Mouse (Mus musculus): ENCODE data around the gene Ccdc159. TPM values are rescaled to one million over a fixed set of nuclear protein-coding genes. Genes with fewer than 3 reads are reported as not detected.

Ccdc159 gene
- polyA plus RNA-seq, 1 experiment from 2014 or later = 8.8 TPM

DNA sequence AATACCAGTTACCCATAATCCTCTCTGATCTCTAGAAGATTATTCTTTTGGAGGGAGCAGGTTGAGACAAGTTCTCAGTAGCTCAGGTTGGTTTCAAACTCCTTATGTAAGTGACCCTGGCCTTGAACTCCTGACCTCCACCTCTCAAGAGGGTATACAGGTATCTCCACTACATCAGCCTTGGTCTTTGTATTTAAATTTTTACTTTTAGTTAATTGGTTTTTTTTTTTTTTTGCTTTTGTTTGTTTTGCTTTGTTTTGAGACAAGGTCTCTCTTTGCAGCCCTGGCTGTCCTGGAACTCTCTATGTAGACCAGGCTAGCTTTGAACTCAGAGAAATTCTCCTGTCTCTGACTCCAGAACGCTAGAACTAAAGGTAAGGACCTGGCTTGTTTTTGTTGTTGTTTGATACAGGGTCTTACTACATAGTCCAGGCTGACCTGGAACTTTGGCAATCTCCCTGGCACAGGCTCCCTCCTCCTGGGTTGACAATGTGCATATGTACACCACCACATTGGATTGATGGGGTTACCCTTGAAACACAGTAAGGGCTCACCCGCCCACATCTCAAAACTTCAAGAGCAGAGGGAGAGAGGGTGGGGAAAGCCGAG, 3.7 kb upstream of the Ccdc159 start:
- no peak overlapping the region for H3K9ac ChIP-seq (replicated peaks)
- H3K4me2 ChIP-seq (replicated peaks) = no peak overlapping the region
- no peak overlapping the region for H3K4me3 ChIP-seq
- no peak overlapping the region for H3K27ac ChIP-seq (replicated peaks)
- H3K36me3 ChIP-seq = no peaks in the 10 kb centered on the region
- no peaks in the 10 kb centered on the region for H3K27me3 ChIP-seq
- no peak for ATAC-seq (replicated peaks)
- 79% methylated on average over 3 of the region's 3 CpGs for WGBS
- peaks cover 11% of the 10 kb centered on the region for H3K4me1 ChIP-seq
- no peaks in the 10 kb centered on the region for H3K9me3 ChIP-seq

DNA sequence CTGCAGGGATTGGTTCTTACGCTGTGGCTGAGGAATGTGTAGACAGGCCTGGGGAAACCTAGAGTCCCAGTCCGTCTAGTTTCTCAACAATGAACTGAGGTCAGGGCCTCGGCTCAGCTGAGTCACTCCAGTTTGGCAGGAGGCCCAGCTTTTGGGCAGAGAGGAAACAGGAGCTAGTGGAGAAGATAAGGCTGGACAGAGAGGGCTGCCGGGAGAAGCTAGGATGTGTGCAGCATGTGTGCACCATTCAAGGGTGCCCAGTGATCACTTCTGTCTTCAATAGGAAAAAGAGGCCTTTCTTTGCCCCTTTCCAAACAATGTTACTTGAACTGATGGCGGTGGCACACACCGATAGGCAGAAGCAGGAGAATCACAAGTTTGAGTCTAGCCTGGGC, 3.2 kb upstream of the Ccdc159 start:
- Histone ChIP-seq H3K9ac (replicated peaks) (no peak overlapping the region), H3K9me3 (no peaks in the 10 kb centered on the region), H3K27ac (replicated peaks) (no peak overlapping the region), H3K36me3 (no peaks in the 10 kb centered on the region), H3K27me3 (no peaks in the 10 kb centered on the region), H3K4me2 (replicated peaks) (no peak overlapping the region), H3K4me1 (peaks cover 11% of the 10 kb centered on the region), H3K4me3 (no peak overlapping the region)
- no peak for ATAC-seq (replicated peaks)
- WGBS = 75% methylated on average over 6 of the region's 6 CpGs

DNA sequence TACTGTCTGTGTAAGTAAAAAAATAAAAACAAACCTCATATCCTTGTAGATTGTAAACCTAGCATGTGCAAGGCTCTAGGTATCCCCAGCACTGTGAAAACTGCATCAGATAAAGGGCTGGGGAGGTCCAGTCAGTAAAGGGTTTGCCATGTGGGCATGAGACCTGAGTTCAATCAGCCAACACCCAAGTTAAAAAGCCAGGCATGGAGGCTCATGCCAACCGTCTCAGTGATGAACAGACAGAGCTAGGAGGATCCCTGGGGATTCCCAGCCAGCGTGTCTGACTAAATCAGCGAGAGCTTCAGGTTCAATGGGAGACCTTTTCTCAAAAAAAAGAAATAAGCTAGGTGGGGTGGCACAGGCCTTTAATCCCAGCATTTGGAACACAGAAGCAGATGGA, 2.2 kb upstream of the Ccdc159 start:
- peaks cover 11% of the 10 kb centered on the region for H3K4me1 ChIP-seq
- H3K9ac ChIP-seq (replicated peaks) = no peak overlapping the region
- no peak overlapping the region for H3K27ac ChIP-seq (replicated peaks)
- H3K4me3 ChIP-seq = no peak overlapping the region
- H3K27me3 ChIP-seq = no peaks in the 10 kb centered on the region
- WGBS = 88% methylated on average over 3 of the region's 3 CpGs
- H3K36me3 ChIP-seq = no peaks in the 10 kb centered on the region
- no peak overlapping the region for H3K4me2 ChIP-seq (replicated peaks)
- no peaks in the 10 kb centered on the region for H3K9me3 ChIP-seq
- no peak for ATAC-seq (replicated peaks)

DNA sequence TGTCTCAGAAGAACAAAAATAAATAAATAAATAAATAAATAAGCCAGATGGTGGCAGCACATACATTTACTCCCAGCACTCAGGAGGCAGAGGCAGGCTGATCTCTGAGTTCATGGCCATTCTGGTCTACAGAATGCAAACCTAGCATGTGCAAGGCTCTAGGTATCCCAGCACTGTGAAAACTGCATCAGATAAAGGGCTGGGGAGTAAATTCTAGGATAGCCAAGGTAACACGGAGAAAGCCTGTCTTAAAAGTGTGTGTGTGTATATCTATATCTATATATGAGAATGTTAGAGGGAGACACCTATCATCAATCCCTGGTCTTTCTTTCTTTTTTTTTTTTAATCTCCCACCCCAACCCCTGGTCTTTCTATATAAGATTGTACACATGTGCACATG, 1.8 kb upstream of the Ccdc159 start:
- Histone ChIP-seq H3K9ac (replicated peaks) (no peak overlapping the region), H3K27ac (replicated peaks) (no peak overlapping the region), H3K4me1 (peaks cover 11% of the 10 kb centered on the region), H3K9me3 (no peaks in the 10 kb centered on the region), H3K4me3 (no peak overlapping the region), H3K36me3 (no peaks in the 10 kb centered on the region), H3K27me3 (no peaks in the 10 kb centered on the region), H3K4me2 (replicated peaks) (no peak overlapping the region)
- 96% methylated on average over 1 of the region's 1 CpGs for WGBS
- no peak for ATAC-seq (replicated peaks)

DNA sequence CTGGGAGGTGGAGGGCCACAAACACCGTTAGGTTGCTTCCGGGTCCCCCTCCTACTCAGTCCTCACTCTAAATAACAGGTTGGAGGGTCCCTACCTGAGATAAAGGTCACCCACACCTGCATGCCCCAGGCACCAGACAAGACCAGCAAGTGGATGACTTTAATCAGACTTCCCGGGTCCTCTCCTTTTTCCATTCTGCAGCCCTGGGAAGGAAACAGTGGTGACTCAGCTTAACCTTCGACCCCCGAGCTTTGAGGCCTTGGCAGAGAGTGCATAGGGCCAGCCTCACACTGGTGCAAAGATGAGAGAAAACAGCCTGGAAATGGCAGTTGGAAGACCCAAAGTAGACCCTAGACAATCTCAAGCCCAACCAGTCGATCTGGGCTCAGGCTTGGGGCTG, 1.1 kb upstream of the Ccdc159 start:
- H3K27ac ChIP-seq (replicated peaks) = no peak overlapping the region
- H3K9ac ChIP-seq (replicated peaks) = peak overlapping the region; percentile 24; the same call in 1 of the 2 replicates
- peaks cover 11% of the 10 kb centered on the region for H3K4me1 ChIP-seq
- no peaks in the 10 kb centered on the region for H3K9me3 ChIP-seq
- H3K4me2 ChIP-seq (replicated peaks) = peak overlapping the region; percentile 69
- no peaks in the 10 kb centered on the region for H3K36me3 ChIP-seq
- H3K27me3 ChIP-seq = no peaks in the 10 kb centered on the region
- WGBS = 79% methylated on average over 6 of the region's 6 CpGs
- no peak for ATAC-seq (replicated peaks)
- H3K4me3 ChIP-seq = peak overlapping the region; percentile 54

DNA sequence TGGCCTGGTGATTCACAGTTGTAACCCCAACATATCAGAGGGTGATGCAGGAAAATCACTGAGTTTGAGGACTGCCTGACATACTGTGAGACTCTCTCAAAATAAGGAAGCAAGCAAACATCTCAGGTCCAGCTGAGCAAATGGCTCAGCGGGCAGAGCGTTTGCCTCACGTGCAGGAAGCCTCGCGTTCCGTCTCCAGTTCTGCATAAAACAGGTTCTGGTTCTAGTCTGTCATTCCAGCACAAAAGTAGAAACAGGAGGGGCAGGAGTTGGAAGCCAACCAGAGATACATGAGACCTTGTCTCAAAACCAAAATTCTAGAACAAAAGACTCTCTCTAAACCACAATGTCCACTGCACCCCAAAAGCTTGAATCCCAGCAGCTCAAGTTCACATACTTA, 487 bp upstream of the Ccdc159 start:
- Histone ChIP-seq H3K4me2 (replicated peaks) (peak overlapping the region; percentile 69), H3K27ac (replicated peaks) (peak overlapping the region; percentile 80), H3K9me3 (no peaks in the 10 kb centered on the region), H3K4me1 (peaks cover 11% of the 10 kb centered on the region), H3K27me3 (no peaks in the 10 kb centered on the region), H3K4me3 (peak overlapping the region; percentile 54), H3K36me3 (no peaks in the 10 kb centered on the region), H3K9ac (replicated peaks) (peak overlapping the region; percentile 71)
- ATAC-seq (replicated peaks) = 0 out of 2 replicates have a peak, but pooled peaks have one; percentile 3
- WGBS = under 1% methylated on average over 6 of the region's 6 CpGs

DNA sequence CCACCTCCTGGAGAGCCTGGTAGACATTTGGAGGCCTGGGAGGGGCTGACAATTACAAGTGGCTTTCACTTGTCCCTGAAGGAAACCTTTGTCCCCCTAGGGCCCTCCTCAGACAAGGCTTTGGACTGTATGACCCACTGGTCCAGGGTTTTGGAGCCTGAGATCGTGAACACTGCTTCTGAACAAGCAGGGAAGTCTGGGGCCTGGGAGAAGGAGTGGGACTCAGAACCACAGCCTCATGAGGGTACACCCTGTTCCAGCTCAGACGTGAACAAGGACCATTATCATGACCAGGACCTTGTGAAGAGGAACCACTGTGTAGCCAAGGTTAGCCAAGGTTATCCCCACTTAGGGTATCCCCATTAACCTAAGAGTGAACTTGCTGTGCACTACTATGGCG, 1.9 kb downstream of the Ccdc159 start:
- Histone ChIP-seq H3K27ac (replicated peaks) (no peak overlapping the region), H3K4me2 (replicated peaks) (no peak overlapping the region), H3K36me3 (no peaks in the 10 kb centered on the region), H3K9ac (replicated peaks) (no peak overlapping the region), H3K4me3 (no peak overlapping the region), H3K27me3 (no peaks in the 10 kb centered on the region), H3K4me1 (peaks cover 11% of the 10 kb centered on the region), H3K9me3 (no peaks in the 10 kb centered on the region)
- 83% methylated on average over 3 of the region's 3 CpGs for WGBS
- ATAC-seq (replicated peaks) = no peak

DNA sequence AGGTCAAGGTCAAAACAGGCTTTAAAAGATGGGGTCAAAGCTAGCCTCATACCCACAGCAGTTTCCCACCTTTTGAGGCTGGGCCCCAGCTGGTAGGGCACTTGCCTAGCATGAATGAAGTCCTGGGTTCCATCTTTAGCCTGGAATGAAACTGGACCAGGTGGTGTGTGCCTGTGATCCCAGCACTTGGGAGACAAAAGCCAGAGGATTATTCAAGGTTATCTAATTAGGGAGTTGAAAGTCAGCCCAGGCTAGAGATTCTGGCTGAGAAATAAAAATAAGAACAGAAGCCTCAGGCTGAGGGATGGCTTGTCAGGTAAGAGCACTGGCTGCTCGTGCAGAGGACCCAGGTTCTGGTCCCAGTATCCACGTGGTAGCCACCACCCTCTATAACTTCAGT, 4.7 kb downstream of the Ccdc159 start:
- H3K9me3 ChIP-seq = no peaks in the 10 kb centered on the region
- H3K27me3 ChIP-seq = no peaks in the 10 kb centered on the region
- ATAC-seq (replicated peaks) = no peak
- no peak overlapping the region for H3K4me3 ChIP-seq
- peaks cover 7% of the 10 kb centered on the region for H3K4me1 ChIP-seq
- H3K4me2 ChIP-seq (replicated peaks) = no peak overlapping the region
- 58% methylated on average over 2 of the region's 2 CpGs for WGBS
- no peaks in the 10 kb centered on the region for H3K36me3 ChIP-seq
- no peak overlapping the region for H3K9ac ChIP-seq (replicated peaks)
- H3K27ac ChIP-seq (replicated peaks) = no peak overlapping the region

DNA sequence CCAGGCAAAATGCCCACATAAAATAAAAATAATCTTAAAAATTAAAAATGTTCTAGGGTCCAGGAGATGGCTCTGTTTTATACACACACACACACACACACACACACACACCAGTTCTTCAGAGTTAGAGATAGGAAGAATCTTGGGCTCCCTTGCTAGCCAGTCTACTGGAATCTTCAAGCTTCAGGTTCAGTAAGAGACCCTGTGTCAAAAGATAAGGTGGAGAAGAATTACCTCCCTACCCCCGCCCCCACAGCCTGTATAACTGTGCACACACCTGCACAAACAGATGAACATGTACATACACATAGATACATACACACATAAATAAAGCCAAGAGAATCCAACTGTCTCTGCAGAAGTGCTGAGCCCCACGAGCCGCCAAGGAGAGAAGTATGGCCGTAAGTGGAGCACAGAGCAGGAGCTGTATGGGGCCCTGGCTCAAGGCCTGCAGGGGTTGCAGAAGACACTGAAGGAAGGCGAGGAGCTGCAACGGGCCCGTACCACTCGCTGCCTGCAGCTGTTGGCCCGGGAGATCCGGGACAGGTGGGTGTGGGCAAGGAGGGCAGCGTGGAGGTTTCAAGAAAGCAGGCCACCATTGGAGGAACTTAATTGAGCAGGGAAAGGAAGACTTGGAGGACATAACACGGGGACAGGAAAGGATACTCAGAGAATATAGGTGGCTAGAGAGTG, 5.3 kb downstream of the Ccdc159 start:
- no peaks in the 10 kb centered on the region for H3K27me3 ChIP-seq
- no peak overlapping the region for H3K4me2 ChIP-seq (replicated peaks)
- no peaks in the 10 kb centered on the region for H3K36me3 ChIP-seq
- ATAC-seq (replicated peaks) = no peak
- 53% methylated on average over 12 of the region's 12 CpGs for WGBS
- peaks cover 9% of the 10 kb centered on the region for H3K4me1 ChIP-seq
- no peaks in the 10 kb centered on the region for H3K9me3 ChIP-seq
- H3K4me3 ChIP-seq = no peak overlapping the region
- no peak overlapping the region for H3K27ac ChIP-seq (replicated peaks)
- no peak overlapping the region for H3K9ac ChIP-seq (replicated peaks)

DNA sequence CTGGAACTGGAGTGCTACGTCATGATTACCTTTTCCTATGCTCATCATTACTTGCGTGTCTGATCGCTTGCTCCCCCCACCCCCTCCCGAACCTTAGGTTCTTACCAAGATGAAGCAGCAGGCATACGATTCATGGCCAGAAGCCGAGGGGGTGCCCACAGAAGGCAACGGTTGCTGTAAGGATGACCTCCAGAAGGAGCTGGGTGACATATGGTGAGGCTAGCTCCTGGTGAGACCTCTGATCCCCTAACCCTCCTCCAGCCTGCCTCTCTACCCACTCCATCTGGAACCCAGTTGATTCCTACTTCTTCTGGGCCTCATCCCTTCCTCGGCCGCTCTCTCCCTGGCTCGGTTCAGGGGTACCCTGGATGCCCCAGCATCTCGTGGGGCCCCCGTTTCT, 6.8 kb downstream of the Ccdc159 start:
- ATAC-seq (replicated peaks) = no peak
- no peak overlapping the region for H3K9ac ChIP-seq (replicated peaks)
- no peak overlapping the region for H3K4me2 ChIP-seq (replicated peaks)
- H3K27ac ChIP-seq (replicated peaks) = no peak overlapping the region
- 91% methylated on average over 12 of the region's 12 CpGs for WGBS
- H3K4me1 ChIP-seq = peaks cover 24% of the 10 kb centered on the region
- no peaks in the 10 kb centered on the region for H3K27me3 ChIP-seq
- no peaks in the 10 kb centered on the region for H3K9me3 ChIP-seq
- no peak overlapping the region for H3K4me3 ChIP-seq
- H3K36me3 ChIP-seq = peaks cover under 1% of the 10 kb centered on the region; the same call in 1 of the 2 replicates

DNA sequence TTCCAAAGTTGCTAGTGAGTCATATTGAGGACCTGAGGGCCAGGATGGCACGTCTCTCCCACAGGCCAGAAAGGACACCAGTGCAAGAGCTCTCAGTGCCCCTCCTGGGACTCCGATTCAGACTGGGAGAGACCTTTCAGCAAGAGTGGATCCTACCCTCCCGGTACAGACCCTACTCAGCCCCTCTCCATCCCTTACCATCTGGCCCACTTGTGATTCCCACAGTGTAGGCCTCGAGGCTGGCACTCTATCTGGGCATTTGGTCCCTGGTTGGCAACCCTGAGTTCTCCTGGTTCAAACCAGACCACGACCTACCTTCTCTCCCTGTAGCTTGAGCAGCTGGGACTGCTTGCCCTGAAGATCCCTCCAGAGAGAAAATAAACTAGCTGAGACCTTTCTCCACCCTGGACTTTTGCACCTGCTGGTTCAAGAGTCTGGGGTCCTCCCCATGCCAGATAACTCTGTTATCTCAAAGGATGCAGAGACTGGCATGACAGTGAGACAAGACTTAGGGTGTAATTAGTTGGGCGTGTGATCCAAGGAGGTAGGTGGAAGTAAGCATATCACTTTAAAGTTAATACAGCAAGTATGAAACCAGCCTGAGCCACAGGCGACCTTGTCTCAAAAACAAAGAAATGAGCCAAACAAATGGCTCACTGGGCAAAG, 8.3 kb downstream of the Ccdc159 start:
- 87% methylated on average over 7 of the region's 7 CpGs for WGBS
- Histone ChIP-seq H3K9ac (replicated peaks) (no peak overlapping the region), H3K9me3 (no peaks in the 10 kb centered on the region), H3K36me3 (peaks cover 6% of the 10 kb centered on the region), H3K4me3 (no peak overlapping the region), H3K4me2 (replicated peaks) (0 out of 2 replicates have a peak overlapping the region, but pooled peaks have one; percentile 68), H3K27me3 (no peaks in the 10 kb centered on the region), H3K27ac (replicated peaks) (no peak overlapping the region), H3K4me1 (peaks cover 24% of the 10 kb centered on the region)
- no peak for ATAC-seq (replicated peaks)

DNA sequence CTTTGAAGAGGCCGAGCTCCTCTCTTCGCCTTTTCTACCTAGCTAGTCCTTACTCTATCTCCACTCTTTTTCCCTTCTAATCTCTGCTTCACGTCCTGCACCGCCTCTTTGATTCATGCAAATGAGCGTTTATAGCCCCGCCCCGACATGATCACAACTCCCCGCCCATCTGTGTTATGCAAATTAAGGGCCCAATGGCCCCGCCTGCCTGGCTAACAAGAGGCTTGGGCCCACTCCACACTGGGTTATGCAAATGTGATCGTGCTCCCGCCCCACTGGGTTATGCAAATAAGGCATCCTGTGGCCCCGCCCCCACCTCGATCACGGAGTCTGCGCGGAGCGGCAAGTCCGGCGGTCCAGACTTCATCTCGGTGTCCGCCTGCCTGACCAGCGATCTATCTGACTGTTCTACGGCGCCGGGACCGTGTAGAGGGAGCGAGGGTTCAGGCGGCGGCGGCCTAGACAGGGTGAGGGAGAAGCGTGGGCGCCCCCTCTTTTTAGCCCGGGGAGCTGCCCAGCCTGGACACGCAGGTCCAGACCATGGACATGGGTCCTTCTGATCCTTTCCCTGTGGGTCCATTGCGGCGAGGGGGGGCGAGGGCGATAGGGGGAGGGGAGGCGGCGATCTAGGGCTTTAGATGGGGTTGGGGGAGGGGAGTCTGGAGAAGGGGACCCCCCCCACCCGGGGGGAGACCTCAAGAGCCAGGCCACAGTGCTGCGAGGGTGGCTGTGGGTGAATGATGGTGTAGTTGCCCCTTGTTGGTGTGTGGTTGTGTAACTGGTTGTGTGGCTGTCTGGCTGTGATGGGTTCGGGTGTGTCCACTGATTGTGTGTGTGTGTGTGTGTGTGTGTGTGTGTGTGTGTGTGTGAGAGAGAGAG, 9.7 kb downstream of the Ccdc159 start, which contains the start of gene Plppr2:
Gene Plppr2, plus strand, starts transcription at position 342 of the 879 bp plus-strand sequence.
- peak within 1 kb of the TSS; percentile 85 for H3K27ac ChIP-seq (replicated peaks)
- no peaks in the 10 kb centered on the region for H3K27me3 ChIP-seq
- H3K9ac ChIP-seq (replicated peaks) = peak within 1 kb of the TSS; percentile 89
- ATAC-seq (replicated peaks) = peak; percentile 90
- H3K4me1 ChIP-seq = peaks cover 24% of the 10 kb centered on the region
- H3K4me2 ChIP-seq (replicated peaks) = peak within 1 kb of the TSS; percentile 68
- H3K36me3 ChIP-seq = peaks cover 11% of the 10 kb centered on the region
- 1% methylated on average over 43 of the region's 43 CpGs for WGBS
- no peaks in the 10 kb centered on the region for H3K9me3 ChIP-seq
- peak within 1 kb of the TSS; percentile 92 for H3K4me3 ChIP-seq

Measured in forebrain, embryonic 15.5 days (tissue).